Mouse (Mus musculus) cerebellum, postnatal 10 days (tissue): ENCODE measurements around the gene Slc22a21.
"Not testable (repeated sequence)": the region's sequence is repeated elsewhere in the genome, so short reads cannot be mapped to it uniquely, and the experiment has no call there.

Experiments
- DNase-seq, 2 experiments: peaks; one replicate each; pipeline ENCODE4 v3.0.0; 2021; ENCODE audit warnings: mixed read lengths in 2 of 2

Gene Slc22a21

GRCm38 (mm10) chr11:53979788-53980621, at the start of gene Slc22a21:
Gene Slc22a21 (minus strand): TSS chr11:53980332.
- DNase-seq = peak; percentile 78 to 80

DNA sequence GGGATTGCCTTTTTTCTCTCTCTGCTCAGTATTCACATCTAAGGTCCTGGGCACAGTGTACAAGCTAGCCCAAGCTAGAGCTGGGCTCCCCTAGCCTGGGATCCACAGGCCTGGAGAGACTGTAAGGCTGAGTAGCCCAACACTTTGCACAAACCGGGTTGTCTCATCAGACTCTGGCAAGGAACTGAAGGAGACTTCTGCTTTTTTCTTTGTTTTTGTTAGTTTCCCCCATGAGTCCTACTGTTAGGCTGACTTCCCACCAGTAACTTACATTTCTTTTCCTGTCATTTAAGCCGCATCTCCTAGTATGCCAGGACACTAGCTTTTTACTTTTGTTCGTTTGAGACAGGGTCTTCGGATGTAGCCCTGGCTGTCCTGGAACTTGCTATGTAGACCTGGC, 48.9 kb upstream of the Slc22a21 start:
- no peak for DNase-seq

- DNase-seq = peak; percentile 82 to 84
These were observed 48.2 kb upstream of the Slc22a21 start, which contains the start of gene Slc22a4 for GRCm38 (mm10) chr11:54028044-54028951. Gene Slc22a4 (minus strand): TSS chr11:54028090.

DNA sequence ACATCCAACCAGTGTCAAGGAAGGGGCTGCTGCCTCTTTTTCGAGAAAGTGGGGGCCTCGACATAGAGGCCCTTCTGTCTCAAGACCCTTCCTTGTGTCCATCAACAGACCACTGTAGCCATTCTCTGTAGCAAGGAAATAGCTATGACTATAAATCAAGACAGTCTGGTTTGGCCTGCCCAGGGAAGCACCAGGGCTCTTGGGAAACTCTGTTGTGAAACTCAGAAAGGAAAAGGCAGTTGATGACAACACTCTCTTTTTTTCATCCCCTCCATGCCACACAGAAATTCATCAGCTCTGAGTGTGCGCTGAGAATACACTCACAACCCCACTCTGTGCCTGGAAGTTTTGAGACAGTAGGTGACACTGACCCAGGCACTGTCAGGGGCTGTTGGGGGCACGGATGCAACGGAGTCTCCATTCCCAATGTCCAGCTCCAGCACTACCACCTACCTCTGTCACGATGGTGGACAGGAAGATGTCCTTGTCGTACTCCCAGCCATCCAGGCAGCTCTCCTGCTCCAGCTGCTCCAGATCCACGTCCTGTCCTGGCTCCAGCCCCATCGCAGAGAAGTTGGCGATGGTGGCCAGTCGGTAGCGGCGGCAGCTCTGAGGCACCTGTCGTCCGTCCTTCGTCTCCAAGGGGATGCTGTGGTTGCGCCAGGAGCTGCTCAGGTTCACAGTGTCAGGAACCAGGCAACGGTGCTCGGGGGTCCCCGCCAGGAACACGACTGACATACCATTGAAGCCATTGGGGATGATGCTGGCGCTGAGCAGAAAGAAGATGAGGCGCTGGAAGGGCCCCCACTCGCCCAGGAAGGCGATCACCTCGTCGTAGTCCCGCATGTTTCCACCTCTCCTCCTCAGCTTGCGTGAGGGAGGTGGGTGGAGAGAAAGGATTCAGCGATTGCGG, 47.3 kb upstream of the Slc22a21 start:
- peak; percentile 69 to 77 for DNase-seq

GRCm38 (mm10) chr11:54026491-54027041, 46.4 kb upstream of the Slc22a21 start:
- DNase-seq = peak; percentile 47 to 55

DNA sequence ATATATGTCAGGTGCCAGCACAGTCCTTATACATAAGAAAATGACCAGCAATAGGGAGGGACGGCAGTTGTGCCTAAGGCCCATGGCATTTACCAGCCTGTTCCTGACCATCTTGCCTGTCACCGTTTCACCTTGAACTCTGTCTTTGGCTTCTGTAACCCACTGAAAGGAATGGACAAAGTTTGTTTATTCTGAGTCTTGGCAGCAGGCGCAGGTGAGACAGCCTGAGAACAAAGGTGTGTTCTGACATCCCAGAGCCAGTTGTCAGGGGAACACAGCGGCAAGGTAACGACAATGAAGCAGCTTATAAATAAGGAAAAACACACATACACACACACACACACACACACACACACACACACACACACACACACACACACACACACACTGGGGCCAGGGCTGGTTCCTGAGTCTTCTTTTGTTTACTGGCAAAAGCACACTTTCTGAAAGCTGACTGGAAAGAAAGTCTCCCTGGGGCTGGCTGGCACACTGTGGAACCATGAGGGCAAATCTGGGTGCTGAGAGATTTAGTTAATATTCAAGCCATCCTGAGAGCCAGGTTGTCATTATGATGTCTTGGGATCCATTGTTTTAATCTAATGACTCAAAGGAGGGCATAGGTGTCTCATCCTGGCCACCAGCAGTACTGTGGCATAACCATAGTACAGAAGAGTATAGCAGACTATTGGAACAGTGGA, 41.4 kb upstream of the Slc22a21 start:
- DNase-seq = no peak

- DNase-seq = no peak
These were observed 39.0 kb upstream of the Slc22a21 start for GRCm38 (mm10) chr11:54018893-54019732.

DNA sequence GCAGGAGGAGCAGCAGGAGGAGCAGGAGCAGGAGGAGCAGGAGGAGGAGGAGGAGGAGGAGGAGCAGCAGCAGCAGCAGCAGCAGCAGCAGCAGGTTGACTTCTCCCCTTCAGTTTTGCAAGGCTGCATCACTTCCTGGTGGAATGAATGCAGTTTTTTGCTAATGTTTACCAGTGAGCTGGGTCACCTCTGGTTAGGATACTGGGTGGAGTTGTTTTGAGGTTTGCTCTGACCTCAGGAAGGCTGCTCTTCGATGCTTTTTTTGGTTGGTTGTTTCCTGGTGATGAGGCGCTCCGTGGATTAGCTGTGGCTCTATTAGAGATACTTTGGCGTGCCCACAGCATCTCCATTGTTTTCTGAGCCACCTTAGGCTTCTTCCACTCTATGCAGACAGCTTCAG, 37.5 kb upstream of the Slc22a21 start:
- DNase-seq = no peak

DNA sequence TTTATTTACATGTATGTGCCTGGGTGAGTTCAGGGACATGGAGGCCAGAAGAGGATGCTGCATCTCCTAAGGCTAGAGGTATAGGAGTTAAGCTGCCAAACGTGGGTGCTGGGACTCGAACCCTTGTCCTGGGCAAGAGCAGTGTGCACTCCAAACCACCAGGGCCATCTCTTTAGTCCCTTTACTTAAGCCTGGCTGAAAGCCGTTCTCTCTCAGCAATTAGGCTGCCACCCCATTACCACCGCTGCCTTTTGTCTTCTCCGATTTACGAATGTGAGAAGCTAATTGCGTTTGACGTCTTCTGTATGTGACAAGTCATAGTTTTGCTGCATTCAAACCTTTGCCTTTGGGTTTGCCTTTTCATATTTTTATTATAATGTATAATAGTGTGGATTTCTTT, 35.9 kb upstream of the Slc22a21 start:
- DNase-seq = no peak

- no peak for DNase-seq
These were observed 32.8 kb upstream of the Slc22a21 start for GRCm38 (mm10) chr11:54012961-54013360.

GRCm38 (mm10) chr11:54011255-54011654, 31.1 kb upstream of the Slc22a21 start:
- DNase-seq = no peak

GRCm38 (mm10) chr11:54008416-54008920, 28.3 kb upstream of the Slc22a21 start:
- peak in 1 of 2 experiments; percentile 39 for DNase-seq

- DNase-seq = peak; percentile 93 to 97
These were observed 27.6 kb upstream of the Slc22a21 start for GRCm38 (mm10) chr11:54007717-54008116.

DNA sequence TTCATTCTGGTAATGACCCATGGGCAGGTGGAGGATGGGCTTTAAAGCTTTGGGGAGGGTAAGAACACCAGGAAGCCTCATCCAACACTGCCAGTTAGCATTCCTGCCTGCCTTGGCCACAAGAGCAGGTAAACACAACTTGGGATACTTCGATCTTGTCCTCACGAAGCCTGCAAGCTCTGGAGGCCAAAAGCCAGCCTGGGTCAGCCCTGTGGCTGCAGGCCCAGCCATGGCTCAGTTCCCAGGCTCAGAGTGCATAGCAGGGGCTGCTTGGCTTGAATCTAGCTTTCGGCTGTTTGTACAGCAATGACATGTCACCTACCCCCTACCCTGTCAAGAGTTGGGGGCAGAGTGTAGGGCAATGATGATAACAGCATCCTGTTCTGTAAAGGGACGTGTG, 26.8 kb upstream of the Slc22a21 start:
- peak; percentile 95 to 97 for DNase-seq

DNA sequence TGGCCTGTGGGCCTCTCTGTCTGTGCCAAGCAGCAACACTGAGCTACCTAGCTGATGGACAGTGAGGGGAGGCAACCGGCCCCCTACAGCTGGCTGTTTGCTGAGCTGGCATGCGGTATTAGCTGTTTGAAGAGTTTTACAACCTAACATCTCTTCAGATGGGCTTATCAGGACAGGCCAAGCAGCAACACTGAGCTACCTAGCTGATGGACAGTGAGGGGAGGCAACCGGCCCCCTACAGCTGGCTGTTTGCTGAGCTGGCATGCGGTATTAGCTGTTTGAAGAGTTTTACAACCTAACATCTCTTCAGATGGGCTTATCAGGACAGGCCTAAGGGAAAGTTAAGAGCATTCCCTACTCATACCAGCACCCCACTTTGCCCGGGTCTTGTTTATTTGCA, 26.2 kb upstream of the Slc22a21 start:
- DNase-seq = not testable (repeated sequence)

DNA sequence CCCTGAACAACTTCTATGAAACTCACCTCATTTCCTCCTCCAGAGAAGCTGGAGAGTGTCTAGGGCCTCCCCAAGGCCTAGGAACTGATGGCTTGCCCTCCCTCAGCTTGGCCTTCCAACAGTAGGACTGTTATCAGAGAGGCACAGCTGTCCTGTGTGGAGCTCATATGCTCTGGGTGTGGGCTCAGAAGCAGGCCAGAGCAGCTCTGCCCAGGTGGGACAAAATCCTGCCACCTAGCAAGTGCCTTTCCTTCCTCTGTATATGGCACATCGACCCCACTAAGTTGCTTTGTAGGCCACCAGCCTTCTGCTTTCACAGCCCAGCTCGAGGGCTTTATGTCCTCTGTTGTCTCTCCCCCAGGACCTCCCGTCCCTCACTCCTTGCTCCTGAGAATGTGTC, 24.6 kb upstream of the Slc22a21 start:
- no peak for DNase-seq

GRCm38 (mm10) chr11:54004221-54004620, 24.1 kb upstream of the Slc22a21 start:
- peak; percentile 57 to 59 for DNase-seq

GRCm38 (mm10) chr11:54002761-54003717, 22.9 kb upstream of the Slc22a21 start:
- peak; percentile 88 for DNase-seq
